ENCODE assay signal across 8 mouse cellular contexts in genomic region chr8:90828987-90829740, GRCm38 (mm10). TPM values are rescaled to one million over a fixed set of nuclear protein-coding genes. Genes with fewer than 3 reads are reported as not detected.
A peak's percentile ranks its signal among the peaks of the same experiment; 100 is the strongest.
DNase-seq lines count a peak whose midpoint lies in the region; ATAC-seq and TF ChIP-seq lines count a peak whose summit lies in the region.

No protein-coding gene starts in this region.

- no peaks in the 10 kb centered on the region for H3K27me3 ChIP-seq in kidney, adult 2 months (replicated peaks; ENCODE audit: control insufficient read depth, insufficient read depth, low read length)
- no peaks in the 10 kb centered on the region for H3K27me3 ChIP-seq in heart, embryonic 14.5 days (ENCODE audit: control insufficient read depth, insufficient read depth, low read length)
- H3K27me3 ChIP-seq in liver, embryonic 11.5 days (replicated peaks; ENCODE audit: control insufficient read depth, insufficient read depth, low read length): no peaks in the 10 kb centered on the region

- peak overlapping the region; percentile 77 for H3K4me3 ChIP-seq in kidney, adult 2 months (ENCODE audit: insufficient read depth, low read depth, low read length)
- peak overlapping the region; percentile 52 to 64 for H3K4me3 ChIP-seq in heart, embryonic 14.5 days (ENCODE audit: control insufficient read depth in 1 of 2, insufficient read depth in 1 of 2, low read depth in 1 of 2, low read length in 2 of 2)
- H3K4me3 ChIP-seq in liver, embryonic 11.5 days (ENCODE audit: low read depth, low read length): peak overlapping the region; percentile 60

- TF ChIP-seq POLR2A in kidney, adult 2 months (IDR thresholded peaks at IDR 0.05; ENCODE audit: low read depth, low read length): no peak

- peaks cover 30% of the 10 kb centered on the region for H3K4me1 ChIP-seq in kidney, adult 2 months (ENCODE audit: control insufficient read depth, insufficient read depth, low read length)
- peaks cover 2 to 6% of the 10 kb centered on the region in 2 experiments; a peak in 1 of 4 replicates for H3K4me1 ChIP-seq in heart, embryonic 14.5 days (ENCODE audit: control insufficient read depth in 2 of 2, insufficient read depth in 2 of 2, low read length in 2 of 2)
- peaks cover 20% of the 10 kb centered on the region for H3K4me1 ChIP-seq in liver, embryonic 11.5 days (replicated peaks; ENCODE audit: control insufficient read depth, insufficient read depth, low read length)

- H3K9ac ChIP-seq in heart, embryonic 14.5 days (ENCODE audit: low read length): peak overlapping the region; percentile 78
- H3K9ac ChIP-seq in liver, embryonic 11.5 days (ENCODE audit: low read depth, low read length): peak overlapping the region; percentile 67

- peak; percentile 44 for ATAC-seq in CD4-positive, CD25-positive, alpha-beta regulatory T cell, adult 4 months
- ATAC-seq in heart, embryonic 14.5 days (ENCODE audit: insufficient number of reproducible peaks, insufficient read depth, low FRiP score, low read depth): peak; percentile 66
- peak; percentile 56 for ATAC-seq in liver, embryonic 11.5 days (replicated peaks; ENCODE audit: low FRiP score)

- no peak for TF ChIP-seq CTCF in kidney, adult 2 months (conservative IDR thresholded peaks at IDR 0.05; ENCODE audit: insufficient read depth, insufficient read length, low read depth, low read length)

- DNase-seq in kidney, adult 2 months: no peak
- DNase-seq in kidney, adult 11 months: no peak
- DNase-seq in c-Kit-positive CD71-positive TER-119-positive erythroid progenitor cells, embryonic 14.5 days (ENCODE audit: low spot score): peak; percentile 32
- DNase-seq in liver, embryonic 11.5 days (ENCODE audit: low spot score): no peak
- DNase-seq in retina, postnatal 1 day: peak; percentile 41
- DNase-seq in gastrocnemius, postnatal 36 days: no peak

- peak overlapping the region; percentile 58 for H3K27ac ChIP-seq in kidney, adult 2 months (ENCODE audit: insufficient read depth, low read depth, low read length)
- no peak overlapping the region for H3K27ac ChIP-seq in heart, embryonic 14.5 days (replicated peaks in 1 of 2; ENCODE audit: control insufficient read depth in 1 of 2, insufficient read depth in 1 of 2, low read depth in 2 of 2, low read length in 2 of 2)
- no peak overlapping the region; the same call in 1 of the 2 replicates for H3K27ac ChIP-seq in liver, embryonic 11.5 days (ENCODE audit: low read depth, low read length)

- no peaks in the 10 kb centered on the region for H3K36me3 ChIP-seq in kidney, adult 2 months (ENCODE audit: control insufficient read depth, insufficient read depth, low read length)
- H3K36me3 ChIP-seq in heart, embryonic 14.5 days (ENCODE audit: control insufficient read depth, insufficient read depth, low read length): no peaks in the 10 kb centered on the region
- H3K36me3 ChIP-seq in liver, embryonic 11.5 days (ENCODE audit: control insufficient read depth, insufficient read depth, low read length): no peaks in the 10 kb centered on the region

- 6% methylated on average over 11 of the region's 11 CpGs for WGBS in kidney, adult 2 months
- 3% methylated on average over 11 of the region's 11 CpGs for WGBS in heart, embryonic 14.5 days
- WGBS in liver, embryonic 11.5 days: 6% methylated on average over 11 of the region's 11 CpGs

- intact Hi-C loops in gastrocnemius, postnatal 36 days (cut with DNase I): loop anchor here (1.0 to 5.0 kb wide), 4 partner anchors 38 to 190 kb away; no protein-coding TSS in a partner anchor

- peak overlapping the region; percentile 80 for H3K4me2 ChIP-seq in heart, embryonic 14.5 days (ENCODE audit: low read length)
- peak overlapping the region; percentile 89 for H3K4me2 ChIP-seq in liver, embryonic 11.5 days

- H3K9me3 ChIP-seq in heart, embryonic 14.5 days (ENCODE audit: control insufficient read depth, low read length): no peaks in the 10 kb centered on the region
- no peaks in the 10 kb centered on the region for H3K9me3 ChIP-seq in liver, embryonic 11.5 days (ENCODE audit: control insufficient read depth, low read length)

RNA-seq across cellular contexts. Expression of gene Chd9, which starts 1.0 kb away (rescaled TPM):
- 224 and 271 TPM in 2 replicates for polyA plus RNA-seq in kidney, adult 2 months (2012; rRNA removed)
- polyA plus RNA-seq in CD4-positive, CD25-positive, alpha-beta regulatory T cell, adult 4 months (2017; shearing (Covaris generic)): 100 to 1,000 TPM; 195 to 267 TPM
- polyA plus RNA-seq in heart, embryonic 14.5 days (2014; fragmentation: Nextera tagmentation; extraction: Ambion mirVana): 57.0 and 62.4 TPM in 2 replicates
- polyA plus RNA-seq in liver, embryonic 11.5 days (2014; fragmentation: Nextera tagmentation; extraction: Ambion mirVana): 22.0 and 25.3 TPM in 2 replicates
- 10 to 100 TPM; 47.5 to 68.0 TPM for total RNA-seq in gastrocnemius, postnatal 36 days (2021)

RNA-seq across cellular contexts. Expression of gene Gm19935, which starts 12.0 kb away (rescaled TPM):
- 0.16 and 0.24 TPM in 2 replicates for polyA plus RNA-seq in kidney, adult 2 months (2012; rRNA removed)
- polyA plus RNA-seq in CD4-positive, CD25-positive, alpha-beta regulatory T cell, adult 4 months (2017; shearing (Covaris generic)): not detected
- 0.20 TPM in 1 of 2 replicates, not detected in the other for polyA plus RNA-seq in heart, embryonic 14.5 days (2014; fragmentation: Nextera tagmentation; extraction: Ambion mirVana)
- not detected in 2 replicates for polyA plus RNA-seq in liver, embryonic 11.5 days (2014; fragmentation: Nextera tagmentation; extraction: Ambion mirVana)
- total RNA-seq in gastrocnemius, postnatal 36 days (2021): not detected

Comparison
In these comparisons a context has a peak if more than half of its experiments do, and no peak if none do; other contexts are left out.
1. DNase-seq: peak in c-Kit-positive CD71-positive TER-119-positive erythroid progenitor cells, embryonic 14.5 days (single experiment) and retina, postnatal 1 day (single experiment); none in kidney, adult 2 months (single experiment), kidney, adult 11 months (single experiment), liver, embryonic 11.5 days (single experiment) and gastrocnemius, postnatal 36 days (0 of 2).
2. Peak in every context shown above with its lines, with median percentiles within 50 percentile points of each other: H3K4me3 ChIP-seq and ATAC-seq.